Mouse (Mus musculus) hindbrain, embryonic 14.5 days (tissue): ENCODE measurements at regions not wholly inside any gene's neighbourhood (a gene's known extent, or its start where the extent isn't known, plus 50 kb on each side); places are given as distances from the start of the nearest gene placed in this dataset.

Source experiments
- ATAC-seq: fragments of 200-750 bp; cut with Nextera tagmentation; 2 replicates; pipeline ENCODE4 v1.8.0; 2017; ENCODE audit warnings: moderate number of reproducible peaks, mild to moderate bottlenecking, moderate TSS enrichment, moderate library complexity; ENCODE audit not compliant: low FRiP score
- DNase-seq: peaks from one replicate; pipeline ENCODE4 v3.0.0-alpha.2; 2015; ENCODE audit warnings: low spot score
- H3K27ac ChIP-seq: fragments of 300-500 bp; sonication (generic); 2 replicates; pipeline ENCODE4 v1.5.1; 2014; ENCODE audit warnings: mild to moderate bottlenecking, moderate library complexity
- H3K27me3 ChIP-seq: fragments of 300-500 bp; sonication (generic); 2 replicates; pipeline ENCODE4 v1.6.1; 2014; ENCODE audit warnings: mild to moderate bottlenecking, low read length, mixed read lengths; ENCODE audit not compliant: control insufficient read depth, insufficient read depth
- H3K36me3 ChIP-seq: fragments of 300-500 bp; sonication (generic); replicated peaks from 2 replicates; pipeline ENCODE4 v1.6.1; 2014; ENCODE audit not compliant: control insufficient read depth, insufficient read depth
- H3K4me1 ChIP-seq: fragments of 300-500 bp; sonication (generic); replicated peaks from 2 replicates; pipeline ENCODE4 v1.6.1; 2014; ENCODE audit warnings: antibody characterized with exemption, low read length, mixed read lengths; ENCODE audit not compliant: control insufficient read depth, insufficient read depth
- H3K4me2 ChIP-seq: fragments of 300-500 bp; sonication (generic); replicated peaks from 2 replicates; pipeline ENCODE4 v1.6.1; 2014; ENCODE audit warnings: mild to moderate bottlenecking, moderate library complexity
- H3K4me3 ChIP-seq: fragments of 300-500 bp; sonication (generic); replicated peaks from 2 replicates; pipeline ENCODE4 v1.5.1; 2014; ENCODE audit warnings: mild to moderate bottlenecking, low read length
- H3K9ac ChIP-seq: fragments of 300-500 bp; sonication (generic); 2 replicates; pipeline ENCODE4 v1.6.1; 2014
- H3K9me3 ChIP-seq: fragments of 300-500 bp; sonication (generic); 2 replicates; pipeline ENCODE4 v1.6.1; 2016; ENCODE audit warnings: low read length; ENCODE audit not compliant: control insufficient read depth
- WGBS: fragments of 180-500 bp; shearing (Covaris S2); extraction: QIAGEN DNeasy Blood & Tissue Kit; methylation state at CpG from one replicate; pipeline ENCODE4 v1.1.7; 2014; 5-methylcytosine and 5-hydroxymethylcytosine counted together

DNA sequence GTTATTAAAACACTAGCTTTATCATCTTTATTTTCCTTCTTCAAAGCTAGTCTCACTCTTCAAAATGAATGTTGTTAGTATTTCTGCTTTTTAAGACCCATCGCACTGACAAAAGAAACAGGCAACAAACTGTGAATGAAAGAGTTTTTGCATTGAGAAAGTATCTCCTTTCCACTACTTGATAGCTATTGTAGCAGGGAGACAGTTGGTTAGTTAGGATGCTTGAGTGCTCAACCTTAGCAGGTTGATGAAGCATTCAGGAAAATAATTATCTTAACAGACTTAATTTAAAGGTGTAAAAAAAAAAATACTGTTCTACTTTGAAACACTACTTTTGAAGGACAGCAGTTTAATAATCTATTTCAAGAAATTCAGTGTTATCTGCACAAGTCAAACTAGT, 305.9 kb downstream of the Fgf10 start:
- no peak for DNase-seq
- H3K27me3 ChIP-seq: no peaks in the 10 kb centered on the region
- H3K4me2 ChIP-seq: no peak overlapping the region
- no peaks in the 10 kb centered on the region for H3K4me1 ChIP-seq
- no peak overlapping the region for H3K27ac ChIP-seq
- 74% methylated on average over 1 of the region's 1 CpGs for WGBS
- no peak overlapping the region for H3K4me3 ChIP-seq
- no peak overlapping the region for H3K9ac ChIP-seq
- no peaks in the 10 kb centered on the region for H3K9me3 ChIP-seq
- no peaks in the 10 kb centered on the region for H3K36me3 ChIP-seq
- ATAC-seq: no peak

DNA sequence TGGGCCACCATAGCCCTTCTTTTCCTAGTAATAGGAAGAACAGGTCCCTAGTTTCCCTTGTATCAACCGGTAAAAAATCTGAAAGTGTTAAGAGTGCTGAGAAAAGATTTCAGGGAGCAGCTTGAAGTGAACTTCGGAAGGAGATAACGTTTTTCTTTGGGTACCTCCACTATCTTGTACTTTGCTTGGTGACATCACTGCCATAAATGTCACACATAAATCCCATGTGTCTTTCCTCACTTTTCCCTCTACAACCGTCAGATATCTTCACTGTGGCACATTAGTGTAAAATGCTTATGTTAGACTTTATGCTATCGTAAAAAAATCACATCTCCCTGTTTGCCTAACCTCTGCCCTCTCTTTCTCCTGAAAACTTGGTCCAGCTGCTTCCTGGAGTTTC, 309.9 kb downstream of the Fgf10 start:
- DNase-seq (no peak), ATAC-seq (no peak)
- Histone ChIP-seq H3K27ac (no peak overlapping the region), H3K9ac (no peak overlapping the region), H3K27me3 (no peaks in the 10 kb centered on the region), H3K9me3 (no peaks in the 10 kb centered on the region), H3K4me3 (no peak overlapping the region), H3K4me2 (no peak overlapping the region), H3K4me1 (no peaks in the 10 kb centered on the region), H3K36me3 (no peaks in the 10 kb centered on the region)
- WGBS: 84% methylated on average over 5 of the region's 5 CpGs

DNA sequence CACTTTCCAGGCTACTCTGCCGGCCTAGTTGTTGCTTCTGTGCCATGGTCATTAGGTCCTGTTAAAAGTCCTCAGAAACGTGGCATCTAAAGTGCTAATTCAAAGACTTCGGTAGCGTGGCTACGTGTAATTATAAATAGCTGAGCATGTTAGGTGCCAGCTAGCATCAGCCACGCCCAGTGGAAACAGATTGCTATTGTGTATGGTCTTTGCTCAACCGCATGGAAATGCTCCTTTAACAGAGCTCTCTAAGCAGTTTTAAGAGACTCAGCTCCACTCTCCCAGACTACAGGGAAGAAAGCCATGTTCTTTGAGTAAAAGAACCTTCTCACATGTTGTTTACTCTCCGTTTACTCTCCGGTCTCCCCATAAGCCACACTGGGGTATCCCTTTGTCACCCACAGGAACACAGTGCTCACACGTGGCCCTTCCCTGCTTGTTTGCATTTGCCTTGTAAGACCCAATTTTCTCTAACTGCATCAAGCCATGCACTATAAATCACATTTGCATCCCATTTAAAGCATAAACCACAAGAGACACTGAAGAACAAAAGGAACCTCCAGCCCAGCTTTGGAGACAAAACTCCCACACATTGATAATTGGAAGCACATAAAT, 311.7 kb downstream of the Fgf10 start:
- no peak overlapping the region for H3K4me2 ChIP-seq
- DNase-seq: no peak
- H3K27me3 ChIP-seq: no peaks in the 10 kb centered on the region
- 63% methylated on average over 10 of the region's 10 CpGs for WGBS
- H3K9me3 ChIP-seq: no peaks in the 10 kb centered on the region
- no peak overlapping the region for H3K27ac ChIP-seq
- H3K4me1 ChIP-seq: no peaks in the 10 kb centered on the region
- no peak overlapping the region for H3K9ac ChIP-seq
- no peak overlapping the region for H3K4me3 ChIP-seq
- no peak for ATAC-seq
- H3K36me3 ChIP-seq: no peaks in the 10 kb centered on the region

DNA sequence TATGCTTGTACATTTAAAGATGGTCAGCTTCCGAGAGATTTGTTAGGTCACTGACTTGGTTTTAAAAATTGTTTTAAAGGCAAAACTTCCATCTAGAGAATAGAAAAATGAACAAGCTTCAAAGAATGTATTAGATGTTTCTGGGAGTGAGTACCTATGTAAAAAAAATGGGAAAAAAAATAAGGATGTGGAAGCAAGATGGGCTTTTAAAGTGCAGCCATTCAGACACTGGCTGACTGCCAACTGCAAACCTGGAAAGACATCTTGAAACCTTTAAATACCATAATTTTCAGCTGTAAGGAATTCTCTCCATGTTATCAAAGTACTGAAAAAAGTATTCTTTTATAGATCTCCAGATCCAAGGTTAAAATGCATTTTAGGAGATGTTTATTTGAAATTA, 315.7 kb downstream of the Fgf10 start:
- no peak overlapping the region for H3K4me3 ChIP-seq
- no peaks in the 10 kb centered on the region for H3K4me1 ChIP-seq
- H3K36me3 ChIP-seq: no peaks in the 10 kb centered on the region
- no peak overlapping the region for H3K9ac ChIP-seq
- H3K27me3 ChIP-seq: no peaks in the 10 kb centered on the region
- H3K4me2 ChIP-seq: no peak overlapping the region
- no peak for DNase-seq
- ATAC-seq: no peak
- H3K9me3 ChIP-seq: no peaks in the 10 kb centered on the region
- no peak overlapping the region for H3K27ac ChIP-seq
- 90% methylated on average over 1 of the region's 1 CpGs for WGBS

DNA sequence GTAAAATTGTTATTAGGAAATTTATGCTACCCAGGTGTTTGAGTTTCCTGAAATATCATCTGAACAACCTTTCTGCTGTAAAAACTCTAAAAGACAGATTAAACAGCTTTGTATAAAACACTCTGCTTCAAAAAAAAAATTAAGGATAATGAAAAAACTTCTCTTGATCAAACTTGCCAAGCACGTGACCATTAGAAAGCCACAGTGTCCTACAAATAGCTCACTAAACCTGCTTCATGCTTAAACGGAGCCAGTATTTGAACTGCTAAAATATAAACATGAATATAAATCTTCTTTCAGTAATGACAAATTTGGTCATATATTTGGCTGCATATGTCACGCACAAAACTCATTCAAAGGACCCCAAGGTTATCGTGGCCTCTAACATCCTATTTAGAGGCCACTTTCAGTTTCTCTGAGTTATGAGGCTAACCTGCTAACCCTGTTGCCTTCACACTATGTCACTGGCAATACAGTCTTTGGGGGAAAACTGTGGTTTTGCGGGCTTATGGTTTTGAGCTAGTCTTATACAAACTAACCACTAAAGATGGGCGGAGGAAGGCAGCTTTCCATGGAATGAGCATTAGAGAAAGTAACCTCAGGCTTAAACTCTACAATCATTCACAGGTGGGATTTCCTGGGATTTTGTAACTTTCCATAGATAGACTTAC, 355.8 kb downstream of the Fgf10 start:
- DNase-seq: no peak
- no peak overlapping the region for H3K27ac ChIP-seq
- no peak for ATAC-seq
- no peaks in the 10 kb centered on the region for H3K9me3 ChIP-seq
- no peak overlapping the region for H3K9ac ChIP-seq
- H3K27me3 ChIP-seq: no peaks in the 10 kb centered on the region
- H3K4me2 ChIP-seq: no peak overlapping the region
- H3K36me3 ChIP-seq: no peaks in the 10 kb centered on the region
- H3K4me1 ChIP-seq: no peaks in the 10 kb centered on the region
- WGBS: 89% methylated on average over 6 of the region's 6 CpGs
- H3K4me3 ChIP-seq: no peak overlapping the region

DNA sequence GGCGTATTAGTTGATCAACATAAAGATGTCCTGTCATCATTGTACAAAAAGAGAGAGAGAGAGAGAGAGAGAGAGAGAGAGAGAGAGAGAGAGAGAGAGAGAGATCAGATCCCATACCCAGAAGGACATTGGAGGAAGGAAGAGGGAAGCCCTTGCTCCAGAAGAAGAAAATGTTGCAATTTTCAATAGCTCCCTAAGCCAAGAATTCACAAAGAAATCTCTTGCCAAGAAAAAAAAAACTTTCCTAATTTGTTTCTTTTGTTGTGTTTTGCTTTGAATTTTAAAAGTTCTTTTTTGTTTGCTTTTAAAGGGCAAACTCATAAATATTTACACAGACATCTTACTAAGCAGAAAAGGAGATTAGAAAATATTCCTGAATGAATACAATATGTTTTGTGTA, 370.0 kb downstream of the Fgf10 start:
- no peak overlapping the region for H3K27ac ChIP-seq
- ATAC-seq (no peak), DNase-seq (no peak)
- 91% methylated on average over 1 of the region's 1 CpGs for WGBS
- H3K27me3 ChIP-seq: no peaks in the 10 kb centered on the region
- H3K4me3 ChIP-seq: no peak overlapping the region
- no peak overlapping the region for H3K4me2 ChIP-seq
- H3K9me3 ChIP-seq: no peaks in the 10 kb centered on the region
- H3K36me3 ChIP-seq: no peaks in the 10 kb centered on the region
- H3K4me1 ChIP-seq: no peaks in the 10 kb centered on the region
- H3K9ac ChIP-seq: no peak overlapping the region

DNA sequence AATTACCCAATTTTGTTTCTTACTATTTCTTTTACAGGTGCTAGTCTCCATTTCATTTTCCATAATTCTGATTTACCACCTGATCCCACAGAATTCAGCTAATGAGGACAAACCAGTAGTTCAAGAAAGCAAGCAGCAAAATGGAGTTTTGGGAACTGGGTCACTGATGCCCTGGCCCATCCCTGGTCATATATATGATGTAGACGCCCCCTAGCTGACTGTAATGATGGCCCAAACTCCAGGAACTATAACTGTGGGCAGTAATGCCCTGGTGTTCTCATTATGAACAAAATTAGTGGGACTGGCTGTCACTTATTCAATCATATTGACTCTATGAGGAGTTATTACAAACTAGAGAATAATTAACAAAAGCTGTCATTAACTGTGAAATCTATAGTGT, 375.5 kb downstream of the Fgf10 start:
- H3K36me3 ChIP-seq: no peaks in the 10 kb centered on the region

DNA sequence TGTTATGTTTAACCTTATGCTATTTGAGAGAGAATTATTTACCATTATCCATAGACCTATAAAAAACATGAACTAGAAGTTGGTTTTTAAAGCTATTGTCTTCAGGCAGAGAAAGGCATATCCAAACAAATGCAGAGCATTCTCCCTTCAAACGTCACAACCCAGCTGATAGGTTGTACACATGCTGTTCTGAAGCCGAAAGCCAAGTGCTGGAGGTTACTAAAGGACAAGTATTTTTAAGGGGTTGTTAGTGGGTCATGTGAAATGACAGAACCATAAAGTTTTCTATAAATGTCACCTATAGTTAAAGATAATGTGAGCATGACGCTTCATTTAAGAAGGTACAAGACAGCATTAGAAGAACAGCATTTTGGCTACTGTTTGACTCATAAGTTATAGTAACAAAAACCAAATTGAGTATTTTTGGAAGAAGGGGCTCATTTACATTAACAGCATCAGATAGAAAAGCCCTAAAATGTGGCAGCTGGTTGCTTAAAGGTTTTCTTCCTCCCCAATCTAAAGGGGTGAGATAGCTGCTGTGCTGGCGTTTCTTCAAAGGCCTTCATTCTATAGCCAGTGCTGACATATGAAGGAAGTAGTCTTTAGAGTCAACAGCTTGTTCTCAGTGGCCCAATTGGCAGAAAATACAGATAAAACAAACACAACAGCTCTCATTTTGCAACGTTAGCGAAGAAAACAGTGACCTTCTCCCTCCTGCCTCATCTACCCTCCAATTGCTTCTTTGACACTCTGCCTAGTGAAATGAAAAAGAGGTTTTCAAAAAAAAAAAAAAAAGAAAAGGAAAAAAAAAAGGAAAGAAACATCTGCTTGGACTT, 359.4 kb upstream of the Paip1 start:
- no peaks in the 10 kb centered on the region for H3K27me3 ChIP-seq
- H3K9ac ChIP-seq: no peak overlapping the region
- ATAC-seq: no peak
- no peak overlapping the region for H3K4me3 ChIP-seq
- no peak overlapping the region for H3K4me2 ChIP-seq
- no peak overlapping the region for H3K27ac ChIP-seq
- no peaks in the 10 kb centered on the region for H3K9me3 ChIP-seq
- WGBS: 85% methylated on average over 6 of the region's 6 CpGs
- H3K36me3 ChIP-seq: no peaks in the 10 kb centered on the region
- no peaks in the 10 kb centered on the region for H3K4me1 ChIP-seq
- no peak for DNase-seq

More for the DNA sequence above, 375.5 kb downstream of the Fgf10 start:
- no peak overlapping the region for H3K27ac ChIP-seq
- no peaks in the 10 kb centered on the region for H3K27me3 ChIP-seq
- WGBS: 79% methylated on average over 1 of the region's 1 CpGs
- no peak overlapping the region for H3K4me2 ChIP-seq
- no peak overlapping the region for H3K9ac ChIP-seq
- no peak for DNase-seq
- no peak for ATAC-seq
- no peaks in the 10 kb centered on the region for H3K9me3 ChIP-seq
- no peaks in the 10 kb centered on the region for H3K4me1 ChIP-seq
- H3K4me3 ChIP-seq: no peak overlapping the region

DNA sequence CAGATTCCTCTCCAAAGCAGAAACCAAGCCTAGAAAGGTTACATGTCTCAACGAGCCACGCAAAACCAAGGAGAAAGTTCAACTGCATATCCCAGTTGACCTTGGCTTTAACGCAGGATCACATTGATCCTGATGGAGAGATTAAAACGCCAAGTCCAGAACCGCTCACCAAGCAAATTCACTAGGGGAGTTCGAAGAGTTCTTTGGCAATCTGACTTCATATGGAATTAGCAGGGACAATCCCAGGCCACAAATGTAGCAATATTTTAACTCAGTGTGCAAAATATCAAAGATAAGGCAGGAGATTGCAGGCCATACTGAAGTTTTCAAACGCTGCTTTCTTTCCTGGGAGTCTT, 358.8 kb upstream of the Paip1 start:
- Histone ChIP-seq H3K4me3 (no peak overlapping the region), H3K4me2 (no peak overlapping the region), H3K27me3 (no peaks in the 10 kb centered on the region), H3K9ac (no peak overlapping the region), H3K27ac (no peak overlapping the region), H3K4me1 (no peaks in the 10 kb centered on the region), H3K36me3 (no peaks in the 10 kb centered on the region), H3K9me3 (no peaks in the 10 kb centered on the region)
- 85% methylated on average over 7 of the region's 7 CpGs for WGBS
- DNase-seq (no peak), ATAC-seq (no peak)
